Mouse (Mus musculus) small intestine, adult 2 months (tissue): ENCODE measurements at regions not wholly inside any gene's neighbourhood (a gene's known extent, or its start where the extent isn't known, plus 50 kb on each side); places are given as distances from the start of the nearest gene placed in this dataset.

ENCODE experiments used
- CTCF ChIP-seq: fragments of 200-500 bp; IDR thresholded peaks from 2 replicates; pipeline ENCODE4 v1.5.1; 2012; ENCODE audit warnings: low read depth, mild to moderate bottlenecking, control low read depth, inconsistent platforms, low read length, moderate library complexity, mixed read lengths; ENCODE audit not compliant: insufficient replicate concordance, insufficient read length; ENCODE audit errors: extremely low read depth
- POLR2A ChIP-seq: fragments of 200-500 bp; IDR thresholded peaks from 2 replicates; pipeline ENCODE4 v1.6.1; 2012; ENCODE audit warnings: low read depth, mild to moderate bottlenecking, control low read depth, inconsistent platforms, low read length, moderate library complexity

DNA sequence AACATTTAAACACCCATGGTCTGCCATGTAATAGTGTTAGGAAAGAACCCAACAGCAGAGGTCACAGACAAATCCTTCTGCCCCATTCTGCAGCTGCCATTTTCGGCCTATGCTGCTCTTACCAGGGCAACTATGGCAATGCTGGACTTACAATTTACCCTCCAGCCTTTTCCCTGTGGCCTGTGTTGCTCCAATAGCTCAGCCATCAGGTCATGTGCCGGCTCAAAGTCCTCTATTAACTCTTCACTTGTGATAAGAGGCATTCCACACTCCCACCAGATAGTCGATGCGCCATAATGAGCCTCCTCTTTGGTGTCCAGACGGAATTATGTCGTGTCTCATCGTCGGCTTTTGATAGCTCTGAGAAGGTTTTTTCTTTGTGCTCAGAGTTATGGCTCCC is 214.7 kb upstream of the Ccdc122 start:
- TF ChIP-seq CTCF (no peak), POLR2A (no peak)
